Mouse (Mus musculus) B cell, adult 67 days (primary cell): ENCODE results near the gene Coa6. TPM values are rescaled to one million over a fixed set of nuclear protein-coding genes. Genes with fewer than 3 reads are reported as not detected.

Experiments used
- total RNA-seq, 2 experiments: library from RNA; stranded (reverse); gene quantifications; 4 replicates each; pipeline ENCODE4 v1.2.4; 2023

Coa6 gene
- total RNA-seq: 10 to 100 TPM; 12.7 to 15.4 TPM

DNA sequence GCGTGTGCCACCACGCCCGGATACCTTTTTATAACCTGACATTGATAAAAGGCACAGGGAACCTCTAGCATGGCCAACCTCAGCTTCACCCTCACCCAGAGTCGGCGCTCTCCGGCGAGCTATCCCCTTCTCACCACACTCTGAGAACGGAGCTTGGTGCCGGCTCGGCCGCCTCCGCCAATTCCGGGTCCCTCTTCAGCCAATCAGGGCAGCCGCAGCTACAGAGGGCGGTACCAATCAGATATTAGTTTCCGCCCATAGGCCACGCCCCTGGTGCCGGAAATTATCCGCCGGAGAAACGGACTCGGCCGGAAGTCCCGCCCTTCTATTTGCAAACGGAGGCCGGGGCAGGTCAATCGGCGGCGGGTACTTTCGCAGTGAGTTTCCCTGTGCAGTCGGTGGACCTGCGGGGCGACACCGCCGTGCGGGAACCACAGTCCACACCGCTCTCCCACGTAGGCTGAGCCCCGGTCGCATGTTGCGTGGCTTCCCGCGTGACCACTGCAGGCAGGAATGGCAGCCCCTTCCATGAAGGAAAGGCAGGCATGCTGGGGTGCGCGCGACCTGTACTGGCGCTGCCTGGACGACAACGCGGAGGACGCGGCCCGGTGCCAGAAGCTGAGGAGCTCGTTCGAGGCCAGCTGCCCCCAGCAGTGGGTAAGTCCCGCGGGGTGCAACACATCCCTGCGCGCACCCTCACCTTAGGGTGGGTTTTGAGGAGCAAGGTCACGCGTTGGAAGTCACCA, at the start of gene Coa6:
TSS of gene Coa6 (plus strand) at position 342 of the 746 bp plus-strand sequence.

DNA sequence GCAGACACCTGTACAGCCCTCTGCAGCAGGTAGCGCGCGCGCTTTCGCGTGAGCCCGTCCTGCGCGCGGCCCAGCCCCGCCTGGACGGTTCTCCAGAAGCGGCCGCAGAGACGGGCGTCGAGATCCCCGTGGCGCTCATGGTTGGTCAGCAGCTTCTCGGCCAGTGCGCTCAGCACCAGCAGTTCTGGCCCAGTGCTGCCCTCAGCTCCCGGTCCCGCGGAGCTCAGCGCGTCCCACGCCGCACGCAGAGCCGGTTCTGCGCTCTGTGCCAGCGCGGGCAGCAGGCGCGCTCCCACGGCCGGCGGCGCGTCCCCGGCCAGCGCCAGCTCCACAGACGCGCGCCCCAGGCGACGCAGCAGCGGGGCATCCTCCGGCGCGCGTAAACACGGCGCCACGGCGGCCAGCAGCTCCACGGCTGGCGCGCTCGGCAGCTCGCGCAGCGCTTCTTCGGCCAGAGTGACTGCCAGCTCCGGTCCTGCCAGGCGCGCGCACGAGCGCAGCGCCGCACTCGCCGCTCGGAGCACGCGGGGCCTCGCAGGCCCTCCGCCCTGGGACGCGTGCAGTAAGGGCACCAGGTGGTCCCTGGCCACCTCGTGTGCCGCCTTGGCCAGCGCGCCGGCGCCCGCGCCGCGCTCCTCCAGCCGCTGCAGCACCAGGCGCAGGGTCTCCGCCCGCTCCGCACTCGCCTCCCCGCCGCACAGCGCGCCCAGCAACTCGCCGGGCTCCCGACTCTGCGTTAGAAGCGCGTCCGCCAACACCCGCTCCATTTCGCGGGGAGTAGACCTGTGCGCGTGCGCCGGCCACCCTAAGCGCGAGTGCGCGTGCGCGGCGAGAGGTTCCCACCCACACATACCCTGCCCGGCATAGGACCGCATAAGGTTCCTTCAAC, 52.2 kb downstream of the Coa6 start, which contains the start of gene Tarbp1:
TSS of gene Tarbp1 (minus strand) at position 767 of the 889 bp plus-strand sequence.

Other genes with a start within 250 kb of the Coa6 start
- not detected for gene Slc35f3, start 124.0 kb upstream of the Coa6 start, total RNA-seq
- 10 to 100 TPM; 10.0 to 10.9 TPM for gene Tarbp1, start 52.5 kb downstream of the Coa6 start, total RNA-seq
- gene Irf2bp2, start 171.5 kb downstream of the Coa6 start, total RNA-seq: 10 to 100 TPM; 92.9 to 97.3 TPM